Mouse (Mus musculus): ENCODE measurements around the gene 2310007B03Rik.

The 2310007B03Rik gene

GRCm38 (mm10) chr1:93159566-93160500, 915 bp downstream of the 2310007B03Rik start:
- CTCF ChIA-PET: no interaction called here

GRCm38 (mm10) chr1:93158916-93159315, 1.8 kb downstream of the 2310007B03Rik start:
- CTCF ChIA-PET: no interaction called here

DNA sequence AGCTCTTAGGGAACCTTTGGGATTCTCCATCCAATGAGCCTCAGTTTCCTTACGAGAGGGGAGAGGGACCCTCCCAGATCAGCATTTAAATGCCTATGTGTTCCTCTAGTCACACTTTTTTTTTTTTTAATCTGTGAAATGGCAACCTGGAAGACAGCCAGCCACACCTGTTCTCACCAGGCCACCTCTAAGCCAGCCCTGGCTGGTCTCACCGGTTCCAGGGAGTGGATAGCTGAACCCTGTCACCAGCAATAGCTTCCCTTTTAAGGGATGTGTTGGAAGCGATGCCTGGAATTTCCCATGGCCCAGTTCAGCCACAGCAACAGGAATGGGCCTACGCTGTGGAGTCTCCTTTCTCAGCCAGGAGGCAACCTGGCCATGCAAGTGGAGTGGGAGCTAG, 3.2 kb downstream of the 2310007B03Rik start:
- CTCF ChIA-PET: no interaction called here

- CTCF ChIA-PET: no interaction called here
These were observed 9.7 kb downstream of the 2310007B03Rik start for GRCm38 (mm10) chr1:93150907-93151661.

DNA sequence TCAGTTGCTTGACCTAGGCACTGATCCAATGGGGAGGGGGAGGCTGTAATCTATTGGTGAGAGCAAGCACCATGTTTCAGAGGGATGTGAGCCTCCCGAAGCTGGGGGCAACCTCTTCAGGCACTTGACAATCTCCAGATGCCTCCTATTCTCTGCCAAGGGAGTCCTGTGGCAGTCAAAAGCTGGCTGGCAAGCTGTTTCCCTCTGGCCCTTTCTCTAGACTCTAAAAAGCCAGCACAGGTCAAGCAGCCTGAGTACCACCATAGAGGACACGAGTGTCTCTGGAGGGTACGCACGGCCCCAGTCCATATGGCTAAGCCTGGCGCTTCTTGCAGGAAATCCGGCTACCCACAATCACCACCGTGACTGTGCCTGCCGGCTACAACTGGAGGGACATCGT, 16.6 kb downstream of the 2310007B03Rik start:
- CTCF ChIA-PET: no interaction called here

DNA sequence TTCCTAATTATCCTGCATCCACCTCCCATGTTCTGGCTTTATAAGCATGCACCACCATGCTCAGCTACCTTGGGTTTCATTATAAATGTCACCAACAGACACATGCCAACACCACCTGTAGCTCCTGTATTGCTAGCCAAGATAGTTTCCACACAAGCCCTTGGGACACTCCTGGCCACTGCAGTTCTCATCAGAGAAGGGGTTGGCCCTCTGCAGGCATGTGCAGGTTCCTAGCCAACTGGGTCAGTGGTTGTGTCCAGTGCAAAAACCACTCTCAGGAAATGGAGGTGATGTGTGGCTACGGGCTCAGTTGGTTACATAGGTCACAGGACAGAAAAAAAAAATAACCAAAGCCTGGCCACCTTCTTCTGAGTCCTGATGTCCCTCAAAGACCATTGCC, 17.9 kb downstream of the 2310007B03Rik start:
- CTCF ChIA-PET: no interaction called here

DNA sequence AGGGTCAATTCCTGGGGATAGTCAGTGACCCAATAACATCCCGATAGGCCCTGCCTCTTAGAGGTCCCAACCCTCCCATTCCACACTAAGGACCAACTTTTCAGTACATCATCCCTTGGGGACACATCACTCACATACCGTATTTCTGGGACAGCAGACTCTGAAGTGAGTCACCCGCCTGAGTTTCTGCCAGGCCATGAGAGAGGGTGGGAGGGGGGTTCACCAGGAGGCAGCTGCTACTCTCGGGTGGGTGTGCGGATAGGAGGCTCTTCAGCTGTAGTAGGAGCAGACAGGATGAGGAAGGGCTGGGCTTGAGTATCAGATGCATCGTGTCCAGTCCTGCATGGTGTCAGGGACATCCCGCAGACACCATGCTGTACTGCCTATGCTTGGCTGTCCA, 21.0 kb downstream of the 2310007B03Rik start:
- CTCF ChIA-PET: no interaction called here

- CTCF ChIA-PET: interaction anchor here (0.6 kb wide), 1 partner anchor 23 kb away, joined by 5 read pairs; no protein-coding TSS in a partner anchor
These were observed 22.2 kb downstream of the 2310007B03Rik start for GRCm38 (mm10) chr1:93138534-93138933.

DNA sequence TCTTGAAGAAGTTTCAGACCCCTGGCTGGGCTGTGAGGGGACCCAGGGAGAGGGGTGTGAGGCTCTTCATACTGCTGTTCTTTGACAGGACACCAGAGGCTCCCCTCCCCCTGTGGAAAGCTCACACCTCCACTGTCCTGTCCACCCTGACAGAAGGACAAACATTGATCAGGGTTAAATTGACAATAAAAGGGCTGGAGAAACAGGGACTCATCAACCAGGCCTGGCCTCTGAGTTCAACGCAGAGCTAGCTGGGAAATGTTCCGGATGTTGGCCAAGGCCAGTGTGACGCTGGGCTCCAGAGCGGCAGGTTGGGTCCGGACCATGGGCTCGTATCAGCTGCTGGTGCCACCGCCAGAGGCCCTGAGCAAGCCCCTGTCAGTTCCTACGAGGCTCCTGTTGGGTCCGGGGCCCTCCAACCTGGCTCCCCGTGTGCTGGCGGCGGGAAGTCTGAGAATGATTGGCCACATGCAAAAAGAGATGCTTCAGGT, 25.7 kb downstream of the 2310007B03Rik start, which contains the start of gene Agxt:
Agxt (plus strand) TSS at position 205 of the 491 bp plus-strand sequence.
- CTCF ChIA-PET: no interaction called here

- CTCF ChIA-PET: no interaction called here
These were observed 28.1 kb downstream of the 2310007B03Rik start for GRCm38 (mm10) chr1:93132676-93133075.

DNA sequence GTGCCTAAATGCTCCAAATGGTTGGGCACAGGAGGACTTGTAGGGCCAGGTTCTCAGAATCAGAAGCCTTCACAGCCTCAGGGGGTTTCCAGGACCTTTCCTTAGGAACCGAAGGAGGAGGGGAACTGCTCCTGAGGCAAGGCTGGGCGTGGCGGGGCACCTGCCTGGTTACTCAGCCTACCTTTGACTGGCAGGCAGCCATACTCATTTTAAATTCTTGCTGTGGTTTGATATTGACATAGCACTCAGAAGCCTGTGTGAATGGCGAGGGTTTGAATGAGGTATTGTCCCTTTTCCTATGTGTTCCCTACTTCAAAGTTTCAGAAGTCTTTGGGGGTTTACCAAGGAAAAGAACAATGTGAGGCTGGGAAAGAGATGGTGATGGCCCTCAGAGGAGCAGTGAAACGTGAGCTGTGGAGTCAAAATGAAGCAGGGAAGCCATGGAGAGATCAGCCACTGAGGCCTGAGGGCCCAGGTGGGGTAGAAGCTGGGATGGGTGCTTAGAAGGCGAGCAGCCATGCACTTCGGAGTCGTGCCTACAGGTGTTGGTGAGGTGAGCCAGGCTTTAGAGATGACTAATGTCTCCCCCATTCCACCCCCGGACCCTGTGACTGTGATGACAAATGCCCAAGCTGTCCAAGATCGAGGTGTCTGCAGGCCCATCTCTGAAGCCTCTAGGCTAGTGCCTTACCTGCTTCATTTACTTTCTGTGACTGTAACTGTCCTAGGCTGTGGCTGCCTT, 30.3 kb downstream of the 2310007B03Rik start:
- CTCF ChIA-PET: no interaction called here

GRCm38 (mm10) chr1:93128710-93129349, 31.9 kb downstream of the 2310007B03Rik start:
- CTCF ChIA-PET: no interaction called here

DNA sequence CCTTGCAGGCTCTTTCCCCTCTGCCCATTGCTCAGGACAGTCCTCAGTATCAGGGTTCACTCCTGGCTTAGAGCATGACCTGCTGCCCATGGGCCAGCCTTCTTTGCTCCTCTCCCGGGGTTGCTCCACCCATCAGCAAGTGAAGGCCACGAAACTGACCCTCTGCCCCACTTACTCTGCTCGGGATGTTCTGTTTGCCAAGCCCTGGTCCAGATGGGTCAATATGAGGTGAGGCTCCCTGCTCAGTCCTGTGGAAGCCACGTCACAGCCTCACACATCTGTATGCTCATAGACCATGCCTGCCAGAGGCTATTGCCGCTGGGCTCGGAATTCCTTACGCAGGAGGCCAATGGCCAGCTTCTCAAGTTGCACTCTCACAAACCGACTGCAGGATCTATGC, 32.5 kb downstream of the 2310007B03Rik start:
- CTCF ChIA-PET: no interaction called here

GRCm38 (mm10) chr1:93125256-93125655, 35.5 kb downstream of the 2310007B03Rik start:
- CTCF ChIA-PET: no interaction called here

- CTCF ChIA-PET: interaction anchor here (0.5 kb wide), 1 partner anchor 169 kb away, joined by 3 read pairs; no protein-coding TSS in a partner anchor
These were observed 36.7 kb downstream of the 2310007B03Rik start for GRCm38 (mm10) chr1:93124066-93124465.

DNA sequence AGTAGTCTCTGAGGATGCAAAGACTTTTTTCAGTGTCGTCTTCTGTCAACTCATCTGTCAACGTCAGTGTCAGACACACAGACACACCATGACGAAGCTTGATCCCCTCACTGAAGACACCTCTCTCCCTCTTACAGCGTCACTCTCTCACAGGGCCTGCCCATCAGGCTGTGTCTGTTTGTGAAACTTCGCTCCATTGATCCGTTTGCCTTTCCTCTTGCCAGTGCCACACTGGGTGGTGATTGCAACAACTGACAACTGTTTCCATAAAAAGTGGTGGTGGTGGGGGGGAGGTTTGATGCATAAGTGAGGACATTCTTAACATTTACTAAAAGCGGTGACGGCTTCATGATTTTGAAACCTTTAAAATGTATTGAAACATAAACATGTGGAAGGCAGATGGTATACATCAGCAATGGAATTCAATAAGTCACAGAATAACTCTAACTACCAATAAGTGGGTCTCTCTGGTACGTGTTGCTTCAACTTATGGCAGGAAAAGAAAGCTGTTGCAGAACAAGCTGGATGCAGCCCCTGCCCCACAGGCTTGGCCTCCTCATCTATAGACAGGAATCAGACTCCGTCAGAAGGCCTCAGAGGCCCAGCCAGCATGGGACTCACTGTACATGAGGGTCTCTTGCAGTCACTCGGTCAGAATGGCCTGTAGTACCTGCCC, 37.4 kb downstream of the 2310007B03Rik start:
- CTCF ChIA-PET: interaction anchor here (0.5 kb wide), 1 partner anchor 169 kb away, joined by 3 read pairs; no protein-coding TSS in a partner anchor

GRCm38 (mm10) chr1:93118816-93119215, 41.9 kb downstream of the 2310007B03Rik start:
- CTCF ChIA-PET: no interaction called here

GRCm38 (mm10) chr1:93115471-93115870, 45.3 kb downstream of the 2310007B03Rik start:
- CTCF ChIA-PET: interaction anchor here (0.7 kb wide), 1 partner anchor 23 kb away, joined by 5 read pairs; no protein-coding TSS in a partner anchor

- CTCF ChIA-PET: no interaction called here
These were observed 45.9 kb downstream of the 2310007B03Rik start for GRCm38 (mm10) chr1:93114713-93115463.

DNA sequence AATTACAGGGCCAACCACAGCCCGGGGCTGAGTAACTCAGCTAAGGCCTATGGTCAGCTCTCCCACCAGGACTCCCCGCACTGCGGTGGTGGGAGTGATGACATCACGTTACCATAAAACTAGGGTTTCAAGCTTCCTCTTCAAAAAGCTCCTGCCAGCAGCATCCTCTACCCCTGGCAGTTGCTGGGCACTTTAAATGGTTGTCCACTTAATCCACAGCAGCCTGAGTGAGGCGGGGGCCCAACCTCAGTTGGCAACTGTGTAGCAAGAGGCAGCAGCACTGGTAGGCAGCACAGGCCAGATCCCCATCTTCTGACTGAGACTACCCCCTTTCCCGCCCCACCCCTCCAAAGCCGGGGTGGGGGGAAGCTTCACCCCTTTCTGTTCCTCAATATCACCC, 58.0 kb downstream of the 2310007B03Rik start:
- CTCF ChIA-PET: no interaction called here
